Mouse (Mus musculus) midbrain, embryonic 13.5 days (tissue): ENCODE data around the gene Kcnq5. TPM values are rescaled to one million over a fixed set of nuclear protein-coding genes. Genes with fewer than 3 reads are reported as not detected.
"Not testable (repeated sequence)": the region's sequence is repeated elsewhere in the genome, so short reads cannot be mapped to it uniquely, and the experiment has no call there.

Experiments
- ATAC-seq: fragments of 200-750 bp; cut with Nextera tagmentation; 2 replicates; pipeline ENCODE4 v1.8.0; 2017; ENCODE audit warnings: mild to moderate bottlenecking, moderate TSS enrichment, moderate library complexity
- H3K27ac ChIP-seq: fragments of 300-500 bp; sonication (generic); 2 replicates; pipeline ENCODE4 v1.5.1; 2015; ENCODE audit warnings: inconsistent platforms, mild to moderate bottlenecking, moderate library complexity
- H3K27me3 ChIP-seq: fragments of 300-500 bp; sonication (generic); 2 replicates; pipeline ENCODE4 v1.6.1; 2015; ENCODE audit warnings: mild to moderate bottlenecking, inconsistent platforms
- H3K36me3 ChIP-seq: fragments of 300-500 bp; sonication (generic); 2 replicates; pipeline ENCODE4 v1.6.1; 2015; ENCODE audit warnings: mild to moderate bottlenecking, inconsistent platforms
- H3K4me1 ChIP-seq: fragments of 300-500 bp; sonication (generic); replicated peaks from 2 replicates; pipeline ENCODE4 v1.6.1; 2015; ENCODE audit warnings: inconsistent platforms
- H3K4me2 ChIP-seq: fragments of 300-500 bp; sonication (generic); replicated peaks from 2 replicates; pipeline ENCODE4 v1.6.1; 2015; ENCODE audit warnings: moderate library complexity, mild to moderate bottlenecking, inconsistent platforms
- H3K4me3 ChIP-seq: fragments of 300-500 bp; sonication (generic); replicated peaks from 2 replicates; pipeline ENCODE4 v1.5.1; 2015; ENCODE audit warnings: mild to moderate bottlenecking, inconsistent platforms
- H3K9ac ChIP-seq: fragments of 300-500 bp; sonication (generic); replicated peaks from 2 replicates; pipeline ENCODE4 v1.6.1; 2015; ENCODE audit warnings: mild to moderate bottlenecking, inconsistent platforms
- H3K9me3 ChIP-seq: fragments of 300-500 bp; sonication (generic); 2 replicates; pipeline ENCODE4 v1.6.1; 2016; ENCODE audit warnings: mild to moderate bottlenecking, inconsistent platforms
- WGBS: fragments of 180-500 bp; shearing (Covaris S2); methylation state at CpG from one replicate; pipeline ENCODE4 v1.1.7; 2015; 5-methylcytosine and 5-hydroxymethylcytosine counted together
- polyA plus RNA-seq: library from polyadenylated mRNA; unstranded; fragments of >200 nt; fragmentation: Nextera tagmentation; extraction: Ambion mirVana; gene quantifications from 2 replicates; pipeline ENCODE4 v1.2.1, GENCODE M21; 2015

Kcnq5 gene
- polyA plus RNA-seq, 1 experiment from 2014 or later, result 1.0 TPM

DNA sequence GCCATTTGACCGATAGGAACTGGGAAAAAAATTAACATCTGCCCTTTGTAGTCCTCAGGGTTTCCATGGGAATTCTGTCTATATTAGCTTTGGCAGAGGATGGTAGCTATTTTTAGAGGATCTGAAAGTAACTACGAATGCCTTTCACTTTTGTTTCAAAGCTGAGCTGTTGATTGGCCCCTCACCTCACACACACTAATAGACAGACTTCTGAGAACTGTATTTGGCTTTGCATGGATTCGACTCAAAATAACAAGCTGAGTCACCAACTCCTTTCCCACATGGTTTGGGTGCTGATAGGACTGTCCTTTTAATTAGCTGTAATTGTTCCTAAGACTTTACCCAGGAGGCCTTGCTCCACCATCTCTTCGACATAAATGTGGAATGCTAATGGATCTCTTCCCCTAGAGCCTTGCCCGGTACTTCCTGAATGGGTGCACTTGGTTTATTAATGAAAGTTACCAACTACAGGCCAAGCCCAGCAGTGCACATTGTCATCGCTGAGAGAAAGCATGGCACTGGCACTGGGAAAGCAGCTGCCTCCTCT lies 131.8 kb downstream of the Kcnq5 start:
- H3K9ac ChIP-seq, result no peak overlapping the region
- 77% methylated on average over 6 of the region's 6 CpGs for WGBS
- H3K4me3 ChIP-seq, result no peak overlapping the region
- H3K4me2 ChIP-seq, result no peak overlapping the region
- no peaks in the 10 kb centered on the region for H3K9me3 ChIP-seq
- no peak overlapping the region for H3K27ac ChIP-seq
- H3K36me3 ChIP-seq, result no peaks in the 10 kb centered on the region
- H3K4me1 ChIP-seq, result no peaks in the 10 kb centered on the region
- H3K27me3 ChIP-seq, result no peaks in the 10 kb centered on the region
- peak; percentile 11; the same call in 1 of the 2 replicates for ATAC-seq

DNA sequence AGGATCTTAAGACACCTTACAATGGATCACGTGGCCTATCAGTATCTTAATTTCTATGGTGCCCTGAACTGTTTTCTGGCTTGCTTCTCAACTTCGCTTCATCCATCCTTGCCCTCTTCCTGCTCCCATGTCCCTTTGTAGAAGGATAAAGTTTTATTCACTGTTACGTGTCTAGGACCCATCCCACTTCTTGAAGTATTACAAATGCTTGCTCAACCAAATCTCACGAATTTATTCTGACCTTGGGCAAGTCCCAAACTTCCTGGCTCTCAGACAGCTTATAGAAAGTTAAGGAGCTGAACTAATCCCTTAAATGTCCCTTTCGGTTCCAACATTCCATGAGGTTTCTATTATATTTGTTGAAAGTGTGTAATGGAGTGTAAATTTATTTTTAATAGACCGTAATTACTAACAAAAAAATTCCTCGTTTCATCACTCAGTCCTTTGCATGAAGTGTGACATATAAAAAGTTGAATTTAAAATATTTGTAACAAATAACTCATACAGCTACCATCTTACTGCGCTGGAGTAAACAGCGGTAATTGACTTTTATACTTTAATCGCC lies 141.6 kb downstream of the Kcnq5 start:
- Histone ChIP-seq H3K4me1 (no peaks in the 10 kb centered on the region), H3K9me3 (no peaks in the 10 kb centered on the region), H3K9ac (no peak overlapping the region), H3K36me3 (no peaks in the 10 kb centered on the region), H3K4me2 (no peak overlapping the region), H3K27ac (no peak overlapping the region), H3K27me3 (no peaks in the 10 kb centered on the region; the same call in none of the 2 replicates), H3K4me3 (no peak overlapping the region)
- ATAC-seq, result no peak
- WGBS, result 31% methylated on average over 10 of the region's 10 CpGs

DNA sequence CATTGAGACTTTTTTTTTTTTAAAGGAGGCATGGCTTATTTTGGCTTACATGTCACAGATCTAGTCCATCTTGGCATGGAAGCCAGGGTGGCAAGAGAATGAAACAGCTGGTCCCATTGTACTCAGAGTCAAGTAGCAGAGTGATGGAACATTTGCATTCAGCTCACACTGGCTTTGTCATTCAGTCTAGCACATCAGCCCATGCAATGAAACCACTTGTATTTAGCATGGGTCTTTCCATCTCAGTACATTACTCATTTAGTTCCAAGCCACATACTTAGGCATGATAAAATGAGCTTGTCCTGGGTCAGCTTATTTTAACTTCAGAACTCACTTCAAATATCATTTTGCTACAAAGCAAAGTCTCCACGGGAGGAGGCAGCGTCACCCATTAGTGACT lies 156.7 kb downstream of the Kcnq5 start:
- WGBS, result 79% methylated on average over 2 of the region's 2 CpGs
- Histone ChIP-seq H3K27me3 (no peaks in the 10 kb centered on the region), H3K9ac (no peak overlapping the region), H3K4me2 (no peak overlapping the region), H3K4me3 (no peak overlapping the region), H3K9me3 (no peaks in the 10 kb centered on the region), H3K27ac (no peak overlapping the region), H3K4me1 (no peaks in the 10 kb centered on the region; the same call in 1 of the 2 replicates), H3K36me3 (no peaks in the 10 kb centered on the region)
- peak; percentile 66 for ATAC-seq

DNA sequence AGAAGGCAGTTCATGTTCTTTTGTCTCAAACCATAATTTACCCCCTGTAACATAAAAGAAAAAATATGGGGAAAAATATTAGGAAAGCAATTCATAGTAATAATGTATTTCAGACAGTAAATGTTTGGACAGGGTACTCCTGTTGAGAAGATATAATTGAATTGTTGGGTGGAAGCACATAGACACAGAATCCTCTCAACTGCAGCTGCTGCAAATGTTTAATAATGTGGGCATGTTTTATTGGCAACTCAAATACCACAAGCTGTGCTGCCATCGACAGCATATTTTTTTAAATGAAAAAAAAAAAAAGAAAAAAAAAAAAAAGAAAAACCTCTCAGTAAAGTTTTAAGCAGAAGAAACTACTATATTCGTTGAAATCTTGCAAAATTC lies 157.3 kb downstream of the Kcnq5 start:
- no peak overlapping the region for H3K4me3 ChIP-seq
- H3K9ac ChIP-seq, result no peak overlapping the region
- H3K4me2 ChIP-seq, result no peak overlapping the region
- no peaks in the 10 kb centered on the region for H3K9me3 ChIP-seq
- H3K4me1 ChIP-seq, result no peaks in the 10 kb centered on the region; the same call in 1 of the 2 replicates
- no peaks in the 10 kb centered on the region for H3K36me3 ChIP-seq
- ATAC-seq, result no peak
- H3K27ac ChIP-seq, result no peak overlapping the region
- no peaks in the 10 kb centered on the region for H3K27me3 ChIP-seq
- 77% methylated on average over 2 of the region's 2 CpGs for WGBS

DNA sequence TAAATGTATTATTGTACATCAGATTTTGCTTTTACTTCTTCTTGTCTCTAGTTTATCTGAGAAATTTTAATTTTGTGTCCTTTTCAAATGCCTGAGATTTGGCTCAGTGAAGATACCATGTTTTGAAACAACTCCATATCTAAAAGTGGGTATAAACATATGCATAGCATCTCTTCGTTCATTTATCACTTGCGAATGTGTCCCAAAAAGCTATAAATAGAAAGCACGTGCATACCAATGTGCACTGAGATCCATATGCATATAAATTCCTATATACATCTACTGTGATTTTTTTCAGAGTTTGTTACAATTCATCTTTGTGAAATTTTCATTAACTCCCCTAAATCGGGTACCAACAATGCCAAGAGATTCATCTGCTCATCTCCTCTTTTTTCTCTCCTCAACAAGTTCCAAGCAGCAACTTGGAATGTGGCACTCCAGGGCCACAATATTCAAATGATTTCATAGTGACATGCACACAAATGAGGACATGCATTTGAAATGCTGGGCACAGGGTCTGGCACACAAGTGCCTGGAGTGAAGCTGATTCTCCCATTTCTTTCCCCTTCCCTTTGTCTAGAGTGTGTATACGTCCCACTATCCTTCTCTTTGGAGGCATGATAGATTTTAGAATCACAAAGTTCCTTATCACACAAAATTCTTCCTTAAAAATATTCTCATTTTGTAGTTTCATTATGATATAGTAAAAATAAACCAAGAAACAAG lies 157.8 kb downstream of the Kcnq5 start:
- Histone ChIP-seq H3K9me3 (no peaks in the 10 kb centered on the region), H3K4me2 (no peak overlapping the region), H3K4me1 (no peaks in the 10 kb centered on the region; the same call in 1 of the 2 replicates), H3K36me3 (no peaks in the 10 kb centered on the region), H3K4me3 (no peak overlapping the region), H3K27ac (no peak overlapping the region), H3K27me3 (no peaks in the 10 kb centered on the region), H3K9ac (no peak overlapping the region)
- no peak for ATAC-seq
- WGBS, result 78% methylated on average over 5 of the region's 5 CpGs

DNA sequence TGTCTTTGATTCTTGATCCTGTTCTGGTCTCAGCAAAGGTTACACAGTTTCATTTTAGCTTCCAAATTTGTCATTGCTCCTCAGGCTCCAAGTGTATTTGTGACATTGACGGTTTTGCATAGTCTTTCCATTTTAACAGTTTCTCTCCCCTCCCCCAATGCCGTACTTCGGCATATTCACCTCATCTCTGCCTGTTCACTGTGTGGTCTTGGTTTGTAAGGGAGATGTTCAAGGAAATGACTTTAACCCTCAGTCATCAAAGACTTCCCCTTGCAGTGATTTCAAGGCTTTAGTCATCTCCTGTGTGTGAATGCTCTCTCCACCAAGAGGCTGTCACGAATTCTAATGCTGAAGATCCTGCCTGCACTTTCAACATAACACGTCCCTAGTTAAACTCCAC lies 181.0 kb downstream of the Kcnq5 start:
- Histone ChIP-seq H3K4me1 (no peaks in the 10 kb centered on the region), H3K4me2 (no peak overlapping the region), H3K36me3 (no peaks in the 10 kb centered on the region), H3K27me3 (no peaks in the 10 kb centered on the region), H3K4me3 (no peak overlapping the region), H3K9ac (no peak overlapping the region), H3K27ac (no peak overlapping the region), H3K9me3 (no peaks in the 10 kb centered on the region)
- no peak for ATAC-seq
- 85% methylated on average over 5 of the region's 5 CpGs for WGBS

DNA sequence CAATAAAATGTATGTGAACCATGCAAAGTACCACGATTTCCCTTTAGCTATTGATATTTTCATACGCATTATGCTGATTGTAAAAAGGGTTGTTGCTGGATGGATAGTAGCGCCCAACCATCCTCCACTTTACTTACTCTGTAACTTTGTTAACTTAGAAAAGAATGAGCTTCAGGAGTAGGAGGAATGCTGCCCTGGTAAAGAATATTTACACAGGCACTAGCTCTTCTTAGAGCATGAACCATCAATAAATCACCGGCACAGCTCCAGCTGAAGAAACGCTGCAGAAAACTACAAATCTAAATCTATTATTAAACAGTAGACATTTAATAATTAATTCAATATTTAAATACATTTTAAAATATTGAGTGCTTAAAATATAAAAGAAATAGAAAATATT lies 184.2 kb downstream of the Kcnq5 start:
- H3K9me3 ChIP-seq, result no peaks in the 10 kb centered on the region
- no peak overlapping the region for H3K27ac ChIP-seq
- H3K27me3 ChIP-seq, result no peaks in the 10 kb centered on the region
- H3K4me1 ChIP-seq, result no peaks in the 10 kb centered on the region
- ATAC-seq, result no peak
- no peak overlapping the region for H3K4me2 ChIP-seq
- no peaks in the 10 kb centered on the region for H3K36me3 ChIP-seq
- WGBS, result 91% methylated on average over 5 of the region's 5 CpGs
- H3K4me3 ChIP-seq, result no peak overlapping the region
- no peak overlapping the region for H3K9ac ChIP-seq

DNA sequence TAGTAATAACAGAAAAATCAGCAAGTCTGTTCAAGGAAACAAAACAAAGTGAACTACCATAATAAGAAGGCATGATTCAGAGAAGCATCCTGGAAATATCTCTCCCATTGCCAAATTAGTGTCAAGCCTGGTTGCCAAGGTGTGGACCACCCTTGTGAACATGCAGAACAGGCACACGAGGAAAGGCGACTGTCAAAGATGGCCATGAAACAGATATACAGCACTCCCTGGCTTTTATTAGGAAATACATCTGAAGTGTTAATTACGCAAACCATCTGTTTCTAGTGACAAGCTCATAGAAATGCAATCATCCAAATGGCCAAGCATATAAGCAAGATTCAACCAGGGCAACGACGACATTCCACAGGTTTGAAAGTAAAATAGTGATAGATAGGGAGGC lies 187.8 kb downstream of the Kcnq5 start:
- H3K9ac ChIP-seq, result no peak overlapping the region
- no peaks in the 10 kb centered on the region for H3K36me3 ChIP-seq
- no peak overlapping the region for H3K4me3 ChIP-seq
- no peaks in the 10 kb centered on the region for H3K9me3 ChIP-seq
- H3K27me3 ChIP-seq, result no peaks in the 10 kb centered on the region
- no peak overlapping the region for H3K27ac ChIP-seq
- no peak for ATAC-seq
- H3K4me1 ChIP-seq, result no peaks in the 10 kb centered on the region
- H3K4me2 ChIP-seq, result no peak overlapping the region
- WGBS, result 90% methylated on average over 5 of the region's 5 CpGs

DNA sequence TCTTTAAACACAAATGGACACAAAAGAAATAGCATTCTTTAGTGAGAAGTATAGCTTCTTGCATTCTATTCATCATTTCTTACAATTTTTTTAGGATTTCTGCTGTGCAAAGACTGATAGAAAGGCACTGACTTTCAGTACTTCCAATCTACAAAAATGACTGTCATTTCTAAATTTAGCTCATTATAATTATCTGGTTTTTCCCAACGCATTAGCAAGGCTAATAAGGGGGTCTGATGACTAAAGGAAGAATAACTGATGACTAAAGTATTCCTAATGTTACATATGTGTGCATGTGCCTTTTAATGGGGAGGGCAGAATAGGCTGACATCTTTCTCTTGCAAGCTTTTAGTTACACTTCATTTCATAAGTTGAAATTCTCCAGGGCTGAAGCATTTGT lies 191.2 kb downstream of the Kcnq5 start:
- H3K27me3 ChIP-seq, result no peaks in the 10 kb centered on the region
- H3K9ac ChIP-seq, result no peak overlapping the region
- WGBS, result 83% methylated on average over 1 of the region's 1 CpGs
- H3K4me3 ChIP-seq, result no peak overlapping the region
- H3K36me3 ChIP-seq, result no peaks in the 10 kb centered on the region
- no peak overlapping the region for H3K4me2 ChIP-seq
- H3K27ac ChIP-seq, result no peak overlapping the region
- H3K4me1 ChIP-seq, result no peaks in the 10 kb centered on the region
- H3K9me3 ChIP-seq, result no peaks in the 10 kb centered on the region
- ATAC-seq, result no peak

DNA sequence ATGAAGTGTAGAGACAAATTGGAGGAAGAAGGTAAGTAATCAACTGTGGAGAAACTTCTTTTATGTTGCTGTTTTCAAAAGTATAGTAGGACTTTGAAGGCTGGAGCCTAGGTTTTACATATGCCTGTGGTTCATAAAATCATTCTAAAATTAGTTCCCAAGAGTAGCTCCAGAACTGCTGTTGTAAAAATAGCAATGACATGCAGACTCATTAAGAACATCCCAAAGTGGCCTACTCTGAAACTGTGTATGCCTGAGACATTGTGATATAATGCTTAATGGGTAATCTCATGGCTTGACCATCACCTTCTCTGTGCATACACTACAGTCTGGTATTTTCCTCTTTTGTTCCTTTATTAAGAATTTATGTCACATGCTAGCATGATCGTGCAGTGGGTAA lies 212.4 kb downstream of the Kcnq5 start:
- ATAC-seq, result no peak
- H3K9ac ChIP-seq, result no peak overlapping the region
- H3K4me3 ChIP-seq, result no peak overlapping the region
- H3K27ac ChIP-seq, result no peak overlapping the region
- H3K4me2 ChIP-seq, result no peak overlapping the region
- no peaks in the 10 kb centered on the region for H3K9me3 ChIP-seq
- whole genome bisulfite sequencing, result 91% methylated on average over 1 of the region's 1 CpGs
- no peaks in the 10 kb centered on the region for H3K4me1 ChIP-seq
- no peaks in the 10 kb centered on the region for H3K27me3 ChIP-seq
- no peaks in the 10 kb centered on the region for H3K36me3 ChIP-seq

DNA sequence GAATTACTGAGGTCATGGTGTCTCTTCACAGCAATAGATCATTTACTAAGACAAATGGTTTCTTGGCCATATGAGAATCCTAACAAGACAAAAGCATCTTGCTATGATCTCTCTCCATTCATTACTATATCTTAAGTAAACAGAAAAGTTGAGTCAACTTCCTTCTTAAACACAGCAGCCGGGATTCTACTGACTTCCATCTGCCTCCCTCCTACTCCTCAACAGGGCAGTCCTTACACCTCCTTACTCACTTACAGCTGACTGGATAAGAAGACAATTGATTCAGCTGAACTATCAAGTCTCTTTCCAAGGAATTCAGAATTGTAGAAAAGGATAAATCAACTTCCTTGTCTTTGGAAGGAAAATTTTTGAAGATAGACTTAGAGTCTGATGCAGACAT lies 232.6 kb downstream of the Kcnq5 start:
- H3K36me3 ChIP-seq, result no peaks in the 10 kb centered on the region
- no peak overlapping the region for H3K9ac ChIP-seq
- H3K4me1 ChIP-seq, result no peaks in the 10 kb centered on the region
- WGBS, result 86% methylated on average over 1 of the region's 1 CpGs
- H3K4me3 ChIP-seq, result no peak overlapping the region
- no peaks in the 10 kb centered on the region for H3K27me3 ChIP-seq
- no peak overlapping the region for H3K4me2 ChIP-seq
- H3K9me3 ChIP-seq, result no peaks in the 10 kb centered on the region
- no peak overlapping the region for H3K27ac ChIP-seq
- ATAC-seq, result no peak

DNA sequence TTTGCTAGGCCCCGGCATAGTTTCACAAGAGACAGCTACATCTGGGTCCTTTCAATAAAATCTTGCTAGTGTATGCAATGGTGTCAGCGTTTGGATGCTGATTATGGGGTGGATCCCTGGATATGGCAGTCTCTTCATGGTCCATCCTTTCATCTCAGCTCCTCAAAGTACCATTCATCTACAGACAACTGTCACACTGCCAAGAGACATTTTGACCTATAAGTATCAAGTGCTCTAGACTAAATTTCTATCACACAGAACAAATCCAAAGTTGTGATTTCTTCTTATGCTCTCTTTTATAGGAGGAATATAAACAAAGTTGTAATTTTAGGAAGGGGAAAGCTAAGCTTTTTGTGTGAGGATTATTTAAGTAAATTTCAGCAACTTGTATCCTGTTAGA lies 238.5 kb downstream of the Kcnq5 start:
- not testable (repeated sequence) for ATAC-seq, H3K36me3 ChIP-seq, H3K4me1 ChIP-seq, H3K9me3 ChIP-seq, H3K27ac ChIP-seq, H3K27me3 ChIP-seq, H3K4me3 ChIP-seq, H3K4me2 ChIP-seq, H3K9ac ChIP-seq
- 87% methylated on average over 2 of the region's 2 CpGs for WGBS

DNA sequence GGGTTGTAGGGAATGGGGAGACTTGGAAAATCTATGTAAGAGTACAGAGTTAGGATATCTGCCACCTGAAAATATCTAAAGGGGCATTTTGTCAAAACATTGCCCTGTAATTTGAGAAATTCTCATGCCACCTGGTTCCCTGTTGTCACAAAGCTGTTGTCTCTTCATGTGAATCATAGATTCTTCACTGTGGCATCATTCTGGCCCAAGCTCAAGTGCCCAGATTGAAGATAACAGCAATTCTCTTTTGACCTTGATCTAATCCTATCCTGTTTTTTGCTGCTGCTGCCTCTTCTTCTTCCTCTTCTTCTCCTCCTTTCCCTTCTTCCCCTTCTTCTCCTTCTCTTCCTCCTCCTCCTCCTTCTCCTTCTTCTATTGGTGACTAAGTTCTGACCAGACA lies 240.5 kb downstream of the Kcnq5 start:
- ATAC-seq, result no peak
- no peaks in the 10 kb centered on the region for H3K9me3 ChIP-seq
- no peak overlapping the region for H3K4me2 ChIP-seq

More for the DNA sequence above, 240.5 kb downstream of the Kcnq5 start:
- H3K36me3 ChIP-seq, result no peaks in the 10 kb centered on the region
- H3K4me1 ChIP-seq, result no peaks in the 10 kb centered on the region
- no peak overlapping the region for H3K9ac ChIP-seq
- H3K27ac ChIP-seq, result no peak overlapping the region
- no peak overlapping the region for H3K4me3 ChIP-seq
- H3K27me3 ChIP-seq, result no peaks in the 10 kb centered on the region
